Mouse (Mus musculus) thymus, postnatal 10 days (tissue): ENCODE measurements around the gene Tbx1.
"Not testable (repeated sequence)": the region's sequence is repeated elsewhere in the genome, so short reads cannot be mapped to it uniquely, and the experiment has no call there.

Experiments used
- DNase-seq, 2 experiments: peaks; one replicate each; pipeline ENCODE4 v3.0.0; 2021; ENCODE audit warnings: low spot score in 2 of 2

The Tbx1 gene

DNA sequence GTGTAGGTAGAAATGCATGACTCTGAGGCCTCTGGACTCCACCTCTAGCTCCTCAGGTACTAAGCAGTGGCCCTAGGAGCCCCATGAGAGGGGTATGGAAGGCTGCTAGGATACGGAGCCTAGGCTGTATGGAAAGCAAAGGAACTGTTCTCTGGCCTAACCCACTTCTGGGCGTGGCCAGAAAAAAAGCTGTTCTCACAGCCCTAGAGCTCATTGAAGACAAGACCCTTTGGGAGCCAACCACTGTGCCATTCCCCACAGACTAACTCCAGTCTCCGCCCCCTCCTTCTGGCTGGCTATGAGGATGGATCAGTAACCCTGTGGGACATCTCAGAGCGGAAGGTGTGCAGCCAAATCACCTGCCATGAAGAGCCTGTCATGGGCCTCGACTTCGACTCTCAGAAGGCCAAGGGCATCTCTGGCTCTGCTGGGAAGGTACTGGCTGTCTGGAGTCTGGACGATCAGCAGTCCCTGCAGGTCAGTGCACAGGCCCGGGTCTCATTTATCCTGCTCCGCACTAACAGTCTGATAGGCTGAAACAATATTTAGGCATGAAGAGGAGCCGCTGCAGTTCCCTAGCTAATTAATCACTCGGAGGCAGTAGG is 38.3 kb downstream of the Tbx1 start:
- DNase-seq = no peak

DNA sequence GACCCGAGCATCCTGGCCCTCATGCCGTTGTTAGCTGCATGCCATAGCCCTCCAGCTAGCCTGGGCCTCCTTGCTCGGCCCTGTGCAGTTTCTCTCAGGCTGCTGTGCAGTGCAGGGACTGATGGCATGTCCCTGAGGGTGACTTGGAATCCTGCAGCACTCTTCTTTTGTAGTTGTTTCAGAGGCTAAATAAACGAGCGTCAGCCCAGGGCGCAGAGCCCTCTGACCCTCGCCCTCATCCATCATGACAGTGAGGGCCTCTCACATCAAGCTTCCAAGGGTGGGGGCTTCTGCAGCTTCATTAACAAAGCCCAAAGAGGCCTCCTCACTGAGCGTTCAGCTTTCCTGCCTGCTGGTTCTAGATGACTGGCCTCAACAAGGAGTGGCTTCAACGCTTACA is 38.9 kb downstream of the Tbx1 start:
- no peak for DNase-seq

DNA sequence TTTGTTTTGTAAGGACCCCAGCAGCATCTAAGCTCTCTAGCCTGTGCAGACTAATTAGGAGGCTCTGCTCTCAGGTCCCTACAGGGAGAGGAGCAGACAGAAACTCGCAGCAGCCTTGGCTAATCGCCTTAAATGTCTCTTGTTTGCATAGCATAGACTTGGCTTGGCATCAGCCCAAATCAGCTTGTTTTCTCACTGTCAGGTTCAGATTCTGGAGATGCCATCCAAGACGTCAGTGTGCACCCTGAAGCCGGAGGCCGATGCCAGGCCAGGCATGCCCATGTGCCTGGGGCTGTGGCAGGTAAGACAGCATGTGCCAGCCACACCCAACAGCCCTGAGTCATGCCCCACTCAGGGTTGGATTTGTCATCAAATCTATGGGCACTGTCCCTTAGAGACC is 42.6 kb downstream of the Tbx1 start:
- no peak for DNase-seq

DNA sequence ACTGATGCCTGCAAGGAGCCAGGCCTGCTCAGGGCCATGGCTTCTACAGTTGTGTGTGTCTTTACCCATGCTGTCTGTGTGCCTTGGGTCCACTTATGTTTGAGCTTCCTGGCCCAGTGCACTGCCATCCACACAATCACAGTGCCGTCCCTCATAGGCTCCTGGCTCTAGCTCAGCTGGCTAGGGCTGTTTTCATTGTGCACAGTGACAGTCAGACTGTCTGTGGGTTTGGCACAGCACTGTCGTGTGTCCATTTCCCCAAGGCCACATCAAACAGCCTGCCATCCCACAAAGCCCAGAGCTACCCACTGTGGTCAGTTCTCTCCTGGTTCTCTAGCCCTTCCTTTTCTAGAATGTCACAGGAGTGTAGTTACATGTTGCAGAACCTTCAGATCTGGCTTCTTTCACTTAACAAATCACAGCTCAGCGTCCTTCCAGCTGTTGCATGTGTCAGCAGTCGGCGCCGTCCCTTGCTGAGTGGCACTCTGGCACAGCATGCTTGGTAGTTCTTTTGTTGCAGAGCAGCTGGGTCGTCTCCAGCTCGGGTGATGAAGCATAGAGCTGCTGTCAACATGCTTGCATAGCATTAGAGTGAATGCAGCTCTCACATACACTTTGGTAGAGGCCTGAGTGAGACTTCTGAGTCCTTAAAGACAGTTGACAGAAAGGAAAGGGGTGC is 47.2 kb downstream of the Tbx1 start:
- no peak for DNase-seq

DNA sequence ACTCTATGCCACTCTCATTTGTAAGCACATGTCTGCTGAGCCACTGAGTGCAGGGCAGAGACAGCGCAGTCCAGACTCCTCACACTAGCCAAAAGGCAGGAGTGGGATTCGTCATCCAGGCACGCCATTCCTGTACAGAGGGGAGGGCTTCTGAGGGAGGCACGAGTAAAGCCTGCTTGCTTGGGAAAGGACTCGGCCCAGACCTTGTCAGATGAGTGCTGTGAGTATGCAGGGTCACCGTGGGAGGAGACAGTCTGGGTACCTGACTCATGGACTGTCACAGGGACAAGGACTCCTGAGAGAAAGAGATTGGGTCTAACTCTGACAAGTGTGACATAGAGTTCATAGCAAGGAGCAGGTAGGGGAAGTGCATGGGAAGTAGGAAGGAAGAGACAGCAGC is 51.2 kb downstream of the Tbx1 start:
- no peak for DNase-seq

DNA sequence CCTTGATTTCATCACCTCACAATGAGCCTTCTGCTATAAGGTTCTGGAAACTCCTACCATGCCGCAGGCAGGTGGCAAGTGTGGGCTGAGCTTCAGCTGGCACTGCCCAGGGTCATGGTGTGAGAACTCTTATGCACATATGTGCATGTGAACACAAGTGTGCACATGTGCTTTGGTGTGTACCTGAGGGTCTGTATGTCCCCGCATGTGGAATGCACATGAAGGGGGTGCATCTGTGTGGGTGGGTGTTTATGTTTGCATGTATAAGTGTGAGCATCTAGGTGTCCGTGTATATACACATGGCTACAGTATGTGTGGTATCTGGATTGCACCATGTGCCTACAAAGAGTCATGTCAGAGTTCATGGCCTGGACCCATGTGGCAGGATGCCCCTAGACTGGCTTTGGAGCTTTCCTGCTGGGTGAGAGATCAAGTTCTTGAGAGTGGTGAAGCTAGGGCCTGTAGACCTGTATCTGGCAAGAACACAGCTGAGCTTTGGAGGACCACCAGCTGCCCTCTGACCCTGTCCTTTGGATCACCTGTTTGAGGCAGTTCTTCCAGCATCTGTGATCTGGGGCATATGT is 53.0 kb downstream of the Tbx1 start:
- DNase-seq = no peak

DNA sequence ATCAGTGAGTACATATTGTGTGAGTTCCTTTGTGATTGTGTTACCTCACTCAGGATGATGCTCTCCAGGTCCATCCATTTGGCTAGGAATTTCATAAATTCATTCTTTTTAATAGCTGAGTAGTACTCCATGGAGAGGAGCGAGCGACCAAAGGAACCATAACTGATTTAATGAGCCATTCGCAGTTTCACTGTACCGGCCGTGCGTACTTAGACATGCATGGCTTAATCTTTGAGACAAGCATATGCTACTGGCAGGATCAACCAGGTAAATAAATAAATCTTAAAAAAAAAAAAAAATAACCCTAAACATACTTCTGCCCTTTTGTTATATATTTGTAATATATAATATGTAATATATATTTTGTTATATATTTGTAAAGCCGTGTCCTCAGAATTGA is 57.4 kb downstream of the Tbx1 start:
- not testable (repeated sequence) for DNase-seq
